Mouse (Mus musculus) layer of hippocampus, adult 11-12 months (tissue): ENCODE results near the gene Rptor.

Experiments
- DNase-seq: peaks from one replicate; pipeline ENCODE4 v3.0.0; 2022; ENCODE audit warnings: low spot score

The Rptor gene

GRCm38 (mm10) chr11:119811598-119811997 lies 208.9 kb downstream of the Rptor start:
- DNase-seq = no peak

GRCm38 (mm10) chr11:119812093-119812492 lies 209.4 kb downstream of the Rptor start:
- no peak for DNase-seq

DNA sequence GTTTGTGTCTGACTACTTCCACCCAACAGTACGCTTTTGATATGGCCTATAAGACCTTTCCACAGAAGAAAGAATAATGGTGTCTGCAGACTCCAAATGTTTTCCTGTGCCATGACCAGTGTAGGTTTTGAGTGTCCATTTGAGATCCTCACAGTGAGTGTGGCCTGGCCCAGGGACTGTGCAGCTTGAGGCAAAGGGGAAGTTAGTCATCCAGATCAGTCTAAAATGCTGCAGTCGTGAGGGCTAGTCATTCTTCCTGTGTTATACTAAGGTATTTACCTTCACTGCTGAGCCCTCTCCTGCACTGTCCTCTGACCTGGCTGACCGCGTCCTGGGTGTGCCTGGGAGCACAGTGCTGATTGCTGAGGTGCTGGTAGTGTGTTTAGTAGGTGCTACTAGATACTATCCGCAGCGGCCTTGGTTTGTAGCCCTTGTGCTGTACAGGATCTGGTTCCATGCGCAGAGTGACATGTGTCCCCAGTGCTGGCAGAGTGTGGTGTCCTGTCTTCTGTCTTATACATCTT lies 211.4 kb downstream of the Rptor start:
- no peak for DNase-seq

GRCm38 (mm10) chr11:119816798-119817361 lies 214.2 kb downstream of the Rptor start:
- DNase-seq = no peak

GRCm38 (mm10) chr11:119817362-119817837 lies 214.7 kb downstream of the Rptor start:
- no peak for DNase-seq

- DNase-seq = no peak
These were observed 215.2 kb downstream of the Rptor start for GRCm38 (mm10) chr11:119817898-119818297.

GRCm38 (mm10) chr11:119821514-119821913 lies 218.8 kb downstream of the Rptor start:
- no peak for DNase-seq

GRCm38 (mm10) chr11:119824072-119824649 lies 221.5 kb downstream of the Rptor start:
- peak; percentile 38 for DNase-seq

- DNase-seq = no peak
These were observed 223.1 kb downstream of the Rptor start for GRCm38 (mm10) chr11:119825783-119826182.

DNA sequence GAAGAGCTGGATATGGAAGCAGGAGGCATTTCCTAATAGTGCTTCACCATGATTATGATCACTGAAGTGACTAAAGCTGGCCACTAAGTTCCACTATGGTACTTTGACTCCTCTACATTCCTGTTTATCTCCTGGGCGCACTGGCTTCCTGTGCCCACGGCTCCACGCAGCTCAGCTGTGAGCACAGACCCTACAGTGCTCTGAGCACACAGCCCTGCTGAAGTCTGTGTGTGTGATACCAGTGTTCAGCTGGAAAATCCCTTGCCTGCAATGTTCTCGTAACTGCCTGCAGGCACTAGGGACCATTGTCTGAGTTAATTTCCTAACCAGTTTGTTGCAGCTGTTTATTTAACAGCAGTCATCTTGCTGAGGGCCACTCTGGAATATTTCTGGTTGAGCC lies 223.5 kb downstream of the Rptor start:
- DNase-seq = no peak

DNA sequence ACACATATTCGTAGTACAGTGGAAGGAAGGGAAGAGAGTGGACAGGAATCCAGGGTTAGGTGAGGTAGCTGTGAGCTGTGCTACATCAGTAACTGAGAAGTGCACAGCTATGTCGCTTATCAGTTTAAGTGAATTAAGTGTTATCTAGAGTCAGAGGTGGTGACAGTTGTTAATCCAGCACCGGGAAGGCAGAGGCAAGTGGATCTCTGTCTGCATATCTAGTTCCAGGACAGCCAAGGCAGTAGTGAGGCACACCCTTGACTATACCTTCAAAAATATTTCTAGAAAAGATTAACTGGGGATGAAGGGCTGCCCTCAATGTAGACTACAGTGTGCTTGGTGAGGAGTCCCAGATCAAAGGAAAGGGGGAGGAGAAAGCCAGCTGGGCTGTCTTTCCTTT lies 226.4 kb downstream of the Rptor start:
- DNase-seq = no peak

- no peak for DNase-seq
These were observed 229.0 kb downstream of the Rptor start for GRCm38 (mm10) chr11:119831682-119832081.

GRCm38 (mm10) chr11:119833311-119833710 lies 230.6 kb downstream of the Rptor start:
- DNase-seq = no peak

- no peak for DNase-seq
These were observed 231.4 kb downstream of the Rptor start for GRCm38 (mm10) chr11:119833877-119834804.

DNA sequence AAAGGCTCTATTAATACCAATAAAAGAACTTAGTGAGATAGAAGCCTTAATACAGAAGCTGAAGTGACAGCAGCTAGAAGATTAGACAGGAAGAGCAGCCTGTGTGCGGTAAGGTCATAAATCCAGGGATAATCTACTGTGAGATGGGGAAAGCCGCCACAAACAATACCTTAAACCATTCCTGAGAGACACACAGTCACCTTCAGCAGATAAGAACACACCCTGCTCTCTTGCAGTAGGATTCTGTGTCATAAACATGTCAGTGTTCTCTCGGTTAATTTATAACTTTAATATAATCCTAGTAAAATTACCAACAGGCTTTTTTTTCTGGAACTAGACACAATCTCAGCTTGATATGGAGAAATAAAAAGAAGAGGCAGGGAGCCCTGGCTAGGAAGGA lies 233.6 kb downstream of the Rptor start:
- DNase-seq = no peak

- no peak for DNase-seq
These were observed 235.1 kb downstream of the Rptor start for GRCm38 (mm10) chr11:119837786-119838185.

DNA sequence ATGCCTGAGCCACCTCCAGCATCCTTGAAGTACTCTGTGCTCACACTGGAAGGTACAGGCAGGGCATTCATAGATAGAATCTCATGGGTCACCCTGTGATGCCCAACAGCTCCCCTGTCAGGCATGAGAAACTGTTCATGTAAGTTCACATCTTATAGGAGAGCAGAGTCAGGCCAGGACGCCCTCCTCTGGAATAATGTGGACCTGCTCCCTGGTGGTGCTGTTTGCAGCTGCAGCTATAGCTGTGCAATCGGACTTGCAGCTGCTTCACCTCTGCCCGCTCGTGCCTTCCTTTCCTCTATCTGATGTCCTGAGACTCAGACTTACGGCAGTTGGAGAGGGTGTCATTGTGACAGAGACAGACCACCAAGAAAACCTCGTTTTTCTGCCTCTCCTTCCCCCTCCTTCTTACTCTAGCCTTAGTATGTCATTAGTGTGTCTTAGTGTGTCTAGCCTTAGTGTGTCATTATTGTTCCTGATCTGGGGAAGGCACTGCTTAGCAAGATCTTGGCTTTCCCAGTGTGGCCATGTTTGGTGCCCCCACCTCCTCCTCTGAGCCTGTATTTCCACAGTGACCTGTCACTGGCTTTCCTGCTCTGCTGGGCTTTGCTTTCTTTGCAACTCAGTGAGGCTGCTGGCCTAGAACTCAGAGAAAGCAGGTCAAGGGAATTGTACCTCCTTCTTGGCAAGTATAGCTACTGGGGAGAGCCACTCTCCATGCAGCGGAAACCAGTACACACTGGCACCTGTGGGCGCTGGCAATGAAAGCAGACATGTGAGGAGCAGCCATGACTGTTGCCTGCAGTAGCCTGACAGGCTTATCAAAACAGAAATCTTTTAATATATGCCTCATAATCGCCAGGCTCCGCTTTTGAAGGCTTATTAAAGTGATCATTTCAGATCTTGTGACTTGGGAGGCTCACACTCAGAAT lies 237.0 kb downstream of the Rptor start:
- no peak for DNase-seq

GRCm38 (mm10) chr11:119846608-119847007 lies 243.9 kb downstream of the Rptor start:
- DNase-seq = no peak

- no peak for DNase-seq
These were observed 244.4 kb downstream of the Rptor start for GRCm38 (mm10) chr11:119847076-119847475.

DNA sequence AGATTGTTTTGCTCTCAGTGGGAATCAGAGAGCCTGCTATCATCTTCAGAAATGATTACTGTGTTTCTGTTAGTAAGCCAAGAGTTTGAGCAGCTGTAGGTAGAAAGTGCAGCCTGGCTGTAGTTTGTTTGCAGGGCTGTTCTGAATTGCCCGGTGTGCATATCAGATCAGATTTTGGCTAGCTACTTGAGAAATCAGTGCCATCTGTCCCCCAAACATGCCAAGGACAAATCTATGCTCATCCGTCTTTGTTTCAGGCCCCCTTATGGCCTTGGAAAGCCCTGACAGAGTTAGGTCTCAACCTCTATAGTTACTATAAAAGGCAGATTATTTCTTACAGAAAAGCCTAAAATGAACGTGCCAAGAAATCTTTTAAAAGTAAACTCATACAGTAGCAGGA lies 244.9 kb downstream of the Rptor start:
- DNase-seq = no peak

DNA sequence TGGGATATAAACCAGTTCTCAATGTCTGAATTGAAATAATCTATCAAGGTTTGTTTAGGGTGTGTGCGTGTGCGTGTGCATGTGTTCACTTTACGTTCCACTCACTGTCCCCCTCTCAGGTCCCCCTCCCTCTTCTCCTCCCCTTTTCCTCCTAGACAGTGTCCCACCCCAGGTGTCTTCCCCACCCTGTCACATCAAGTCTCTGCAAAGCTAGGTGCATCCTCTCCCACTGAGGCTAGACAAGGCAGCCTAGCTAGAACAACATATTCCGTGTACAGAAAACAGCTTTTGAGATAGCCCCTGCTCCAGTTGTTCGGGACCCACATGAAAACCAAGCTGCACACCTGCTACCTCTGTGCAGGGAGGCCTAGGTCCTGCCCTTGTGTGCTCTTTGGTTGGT lies 245.5 kb downstream of the Rptor start:
- DNase-seq = no peak

- no peak for DNase-seq
These were observed 253.3 kb downstream of the Rptor start for GRCm38 (mm10) chr11:119855999-119856398.
